Mouse (Mus musculus) megakaryocyte, embryonic 14.5 days (primary cell): Measurements from ENCODE around the gene Islr.

Source experiments
- FLI1 ChIP-seq: IDR thresholded peaks from 2 replicates; pipeline ENCODE4 v1.6.1; 2012; ENCODE audit warnings: low read length, inconsistent platforms, mixed read lengths
- GATA1 ChIP-seq: IDR thresholded peaks from 3 replicates; pipeline ENCODE4 v1.6.1; 2012; ENCODE audit warnings: mixed read lengths, low read length, inconsistent platforms, borderline replicate concordance

DNA sequence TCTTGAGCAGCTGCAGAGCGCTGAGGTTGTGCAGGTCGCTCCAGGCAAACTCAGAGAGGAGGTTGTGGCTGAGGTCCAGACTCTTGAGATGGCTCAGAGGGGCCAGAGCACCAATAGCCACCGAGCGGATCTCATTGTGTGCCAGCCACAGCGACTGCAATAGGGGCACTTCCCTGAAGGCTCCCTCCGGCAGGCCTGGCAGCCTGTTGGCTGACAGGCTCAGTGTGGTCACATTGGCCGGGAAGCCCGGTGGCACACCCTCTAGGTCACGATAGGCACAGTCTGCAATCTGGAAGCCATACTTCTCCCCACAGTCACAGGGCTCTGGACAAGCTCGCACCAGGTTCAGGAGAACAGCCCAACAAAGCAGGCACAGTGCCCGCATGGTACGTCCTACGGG lies 46.3 kb downstream of the Islr start:
- TF ChIP-seq GATA1 (no peak), FLI1 (no peak)
